Mouse (Mus musculus): ENCODE data around the gene Foxe1.

The Foxe1 gene

GRCm38 (mm10) chr4:46347580-46348515 lies 4.4 kb downstream of the Foxe1 start:
- DNase-seq (ENCODE audit: low spot score in 2 of 2): no peak

GRCm38 (mm10) chr4:46348897-46349296 lies 5.5 kb downstream of the Foxe1 start:
- no peak for DNase-seq (ENCODE audit: low spot score in 2 of 2)

- no peak for DNase-seq (ENCODE audit: low spot score in 2 of 2)
Observed at GRCm38 (mm10) chr4:46349530-46349929, 6.1 kb downstream of the Foxe1 start.

GRCm38 (mm10) chr4:46353045-46353444 lies 9.6 kb downstream of the Foxe1 start:
- DNase-seq (ENCODE audit: low spot score in 2 of 2): no peak

- DNase-seq (ENCODE audit: low spot score in 2 of 2): no peak
Observed at GRCm38 (mm10) chr4:46356351-46357133, 13.1 kb downstream of the Foxe1 start.

- no peak for DNase-seq (ENCODE audit: low spot score in 2 of 2)
Observed at GRCm38 (mm10) chr4:46359539-46360253, 16.3 kb downstream of the Foxe1 start.

- no peak for DNase-seq (ENCODE audit: low spot score in 2 of 2)
Observed at GRCm38 (mm10) chr4:46361258-46361657, 17.8 kb downstream of the Foxe1 start.

- no peak for DNase-seq (ENCODE audit: low spot score in 2 of 2)
Observed at GRCm38 (mm10) chr4:46364360-46364759, 21.0 kb downstream of the Foxe1 start.

GRCm38 (mm10) chr4:46367487-46367959 lies 24.1 kb downstream of the Foxe1 start:
- DNase-seq (ENCODE audit: low spot score in 2 of 2): no peak

GRCm38 (mm10) chr4:46369070-46369469 lies 25.7 kb downstream of the Foxe1 start:
- no peak for DNase-seq (ENCODE audit: low spot score in 2 of 2)

GRCm38 (mm10) chr4:46370406-46370805 lies 27.0 kb downstream of the Foxe1 start:
- DNase-seq (ENCODE audit: low spot score in 2 of 2): no peak

- peak in 1 of 2 experiments; percentile 33 for DNase-seq (ENCODE audit: low spot score in 2 of 2)
Observed at GRCm38 (mm10) chr4:46371030-46371429, 27.6 kb downstream of the Foxe1 start.

- no peak for DNase-seq (ENCODE audit: low spot score in 2 of 2)
Observed at GRCm38 (mm10) chr4:46374455-46374854, 31.0 kb downstream of the Foxe1 start.

- DNase-seq (ENCODE audit: low spot score in 2 of 2): peak; percentile 53 to 79
Observed at GRCm38 (mm10) chr4:46374869-46375368, 31.5 kb downstream of the Foxe1 start.

GRCm38 (mm10) chr4:46388556-46388955 lies 45.1 kb downstream of the Foxe1 start:
- no peak for DNase-seq (ENCODE audit: low spot score in 2 of 2)

- peak; percentile 88 to 93 for DNase-seq (ENCODE audit: low spot score in 2 of 2)
Observed at GRCm38 (mm10) chr4:46389013-46389611, 45.7 kb downstream of the Foxe1 start, which contains the start of gene Trmo. TSS of gene Trmo (minus strand) at chr4:46389437.

GRCm38 (mm10) chr4:46389612-46390341 lies 46.4 kb downstream of the Foxe1 start:
- peak in 1 of 2 experiments; percentile 25 for DNase-seq (ENCODE audit: low spot score in 2 of 2)

GRCm38 (mm10) chr4:46390390-46390970 lies 47.1 kb downstream of the Foxe1 start:
- peak; percentile 24 to 73 for DNase-seq (ENCODE audit: low spot score in 2 of 2)

GRCm38 (mm10) chr4:46394388-46394787 lies 51.0 kb downstream of the Foxe1 start:
- no peak for DNase-seq (ENCODE audit: low spot score in 2 of 2)

GRCm38 (mm10) chr4:46395736-46396135 lies 52.3 kb downstream of the Foxe1 start:
- DNase-seq (ENCODE audit: low spot score in 2 of 2): no peak

All from frontal cortex, postnatal 10 days (tissue).